Comparison of ENCODE assay signal across 20 mouse cellular contexts in genomic region chr2:163164461-163164990, GRCm38 (mm10). TPM values are rescaled to one million over a fixed set of nuclear protein-coding genes. Genes with fewer than 3 reads are reported as not detected.
A peak's percentile ranks its signal among the peaks of the same experiment; 100 is the strongest.
DNase-seq lines count a peak whose midpoint lies in the region; TF ChIP-seq lines count a peak whose summit lies in the region.
"Had no signal": no experiment of that assay in that cellular context is flagged by ENCODE, and none has a peak within 500 bp of the region (broad histone marks: within the 10 kb centered on the region; RNA-seq: fewer than 3 reads in every experiment).

No protein-coding gene starts in this region.

- H3K36me3 ChIP-seq in heart, embryonic 10.5 days = no peaks in the 10 kb centered on the region
- H3K36me3 ChIP-seq: embryonic facial prominence, embryonic 15.5 days; forebrain, embryonic 10.5 days; heart, embryonic 15.5 days; hindbrain, embryonic 12.5 days; lung, embryonic 15.5 days; midbrain, embryonic 12.5 days had no signal

- TF ChIP-seq CTCF in bone marrow, adult 2 months (IDR thresholded peaks at IDR 0.05; ENCODE audit: control insufficient read depth, insufficient read depth, low read length) = no peak

- H3K4me3 ChIP-seq in bone marrow, adult 2 months (replicated peaks; ENCODE audit: control insufficient read depth, low read depth, low read length) = peak overlapping the region; percentile 12
- no peak overlapping the region for H3K4me3 ChIP-seq in heart, embryonic 10.5 days
- H3K4me3 ChIP-seq: embryonic facial prominence, embryonic 15.5 days; forebrain, embryonic 10.5 days; heart, embryonic 15.5 days; hindbrain, embryonic 12.5 days; lung, embryonic 15.5 days; midbrain, embryonic 12.5 days; myocyte had no signal

- H3K9me3 ChIP-seq in heart, embryonic 10.5 days = no peaks in the 10 kb centered on the region
- H3K9me3 ChIP-seq: embryonic facial prominence, embryonic 15.5 days; heart, embryonic 15.5 days; hindbrain, embryonic 12.5 days; lung, embryonic 15.5 days had no signal

- 44% methylated on average over 10 of the region's 10 CpGs for WGBS in bone marrow, adult 2 months
- 72% methylated on average over 10 of the region's 10 CpGs for WGBS in heart, embryonic 10.5 days

- DNase-seq in kidney, adult 9 months = peak; percentile 3
- DNase-seq in kidney, adult 11 months = no peak
- DNase-seq in CD4-positive helper T cell, adult 2 months (ENCODE audit: low read depth, low spot score) = peak; percentile 74
- peak; percentile 38 for DNase-seq in thymus, postnatal 14 days
- no peak for DNase-seq in adrenal gland, postnatal 36 days
- no peak for DNase-seq in heart, embryonic 10.5 days (ENCODE audit: low spot score)
- DNase-seq: cerebellum, adult 18-20 months; heart, adult 18-20 months; kidney, adult 8-10 months; liver had no signal

- TF ChIP-seq POLR2A in bone marrow, adult 2 months (IDR thresholded peaks at IDR 0.05; ENCODE audit: borderline replicate concordance, control insufficient read depth, low read depth, low read length) = no peak

- H3K27me3 ChIP-seq in heart, embryonic 10.5 days (ENCODE audit: insufficient read depth, poor library complexity, severe bottlenecking) = no peaks in the 10 kb centered on the region
- H3K27me3 ChIP-seq: embryonic facial prominence, embryonic 15.5 days; heart, embryonic 15.5 days; hindbrain, embryonic 12.5 days; lung, embryonic 15.5 days had no signal

- no peak overlapping the region for H3K27ac ChIP-seq in bone marrow, adult 2 months (ENCODE audit: control insufficient read depth, insufficient read depth, low read depth, low read length, poor library complexity)
- H3K27ac ChIP-seq in heart, embryonic 10.5 days = no peak overlapping the region
- H3K27ac ChIP-seq: embryonic facial prominence, embryonic 15.5 days; forebrain, embryonic 10.5 days; heart, embryonic 15.5 days; hindbrain, embryonic 12.5 days; lung, embryonic 15.5 days; macrophage; midbrain, embryonic 12.5 days had no signal

- no peaks in the 10 kb centered on the region for H3K4me1 ChIP-seq in bone marrow, adult 2 months (ENCODE audit: control insufficient read depth, insufficient read depth, low read length)
- peaks cover 10% of the 10 kb centered on the region for H3K4me1 ChIP-seq in heart, embryonic 10.5 days
- H3K4me1 ChIP-seq: embryonic facial prominence, embryonic 15.5 days; lung, embryonic 15.5 days had no signal

RNA-seq across cellular contexts. Expression of gene Tox2, which starts 38.4 kb away (rescaled TPM):
- 0.67 and 1.2 TPM in 2 replicates for polyA plus RNA-seq in bone marrow, adult 2 months (2011; ENCODE audit: insufficient read depth, insufficient read length, low replicate concordance, missing spikeins)
- total RNA-seq in adrenal gland, postnatal 36 days (2021) = 10 to 100 TPM in 1 of 2 experiments, 1 to 10 TPM in 1; 1.6 to 12.0 TPM
- polyA plus RNA-seq in heart, embryonic 10.5 days (2016; fragmentation: Nextera tagmentation; extraction: Ambion mirVana) = 1.7 and 2.0 TPM in 2 replicates
- total RNA-seq: neutrophil, adult 5-6 weeks had no signal

Comparison
In these comparisons a context has a peak if more than half of its experiments do, and no peak if none do; other contexts are left out.
1. DNase-seq: peak in kidney, adult 9 months (single experiment), CD4-positive helper T cell, adult 2 months (single experiment) and thymus, postnatal 14 days (single experiment); none in kidney, adult 11 months (single experiment), adrenal gland, postnatal 36 days (0 of 2) and heart, embryonic 10.5 days (single experiment).